Mouse (Mus musculus): Measurements from ENCODE around the gene Pros1.

DNA sequence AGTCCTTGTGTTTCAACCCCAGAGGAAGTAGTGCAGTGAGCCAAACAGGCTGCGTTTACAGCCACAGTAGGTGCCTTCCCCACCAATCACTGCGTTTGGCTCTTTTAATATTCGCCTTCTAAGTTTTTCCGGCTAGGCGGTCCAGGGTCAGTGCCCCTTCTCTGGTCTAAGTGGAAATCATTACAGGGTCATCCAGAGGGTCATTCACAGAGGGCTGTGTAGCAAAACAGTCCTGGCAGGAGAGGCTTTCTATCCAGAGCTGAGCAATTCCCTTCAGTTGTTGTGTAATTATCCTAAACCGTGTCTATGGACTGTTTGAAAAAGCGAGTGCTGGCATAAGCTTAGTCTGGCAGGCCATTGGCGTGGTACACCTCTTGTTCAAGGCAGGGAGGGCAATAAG lies 68.1 kb downstream of the Pros1 start:
- no peak for TF ChIP-seq CTCF (IDR thresholded peaks at IDR 0.05; ENCODE audit: extremely low read depth, insufficient read length, insufficient replicate concordance, low read depth, low read length)
- no peak for TF ChIP-seq POLR2A (IDR thresholded peaks at IDR 0.05; ENCODE audit: low read depth, low read length)

All from small intestine, adult 2 months (tissue).